Mouse (Mus musculus) myocyte (in vitro differentiated cells): Measurements from ENCODE around the gene Gm20521. TPM values are rescaled to one million over a fixed set of nuclear protein-coding genes. Genes with fewer than 3 reads are reported as not detected.

Experiments used
- H3K27me3 ChIP-seq: one replicate; pipeline ENCODE4 v1.6.1; 2011; ENCODE audit not compliant: control insufficient read depth, insufficient read depth, insufficient read length
- H3K36me3 ChIP-seq: one replicate; pipeline ENCODE4 v1.6.1; 2011; ENCODE audit not compliant: control insufficient read depth, insufficient read depth
- H3K4me2 ChIP-seq: one replicate; pipeline ENCODE4 v1.6.1; 2011; ENCODE audit warnings: low read depth, control low read depth
- H3K4me3 ChIP-seq: one replicate; pipeline ENCODE4 v1.5.1; 2011; ENCODE audit warnings: mild to moderate bottlenecking, control low read depth, moderate library complexity
- H3K79me2 ChIP-seq: one replicate; pipeline ENCODE4 v1.6.1; 2011; ENCODE audit not compliant: control insufficient read depth, insufficient read depth
- H3ac ChIP-seq: one replicate; pipeline ENCODE4 v1.6.1; 2011; ENCODE audit not compliant: control insufficient read depth, insufficient read length
- CEBPB ChIP-seq: IDR thresholded peaks from 2 replicates; pipeline ENCODE4 v1.6.1; 2011; ENCODE audit warnings: mild to moderate bottlenecking, moderate library complexity; ENCODE audit not compliant: poor library complexity, insufficient read depth, severe bottlenecking
- E2F4 ChIP-seq: IDR thresholded peaks from one replicate; pipeline ENCODE4 v1.6.1; 2011; ENCODE audit warnings: mild to moderate bottlenecking, control low read depth, moderate library complexity; ENCODE audit not compliant: insufficient read depth
- MAX ChIP-seq: IDR thresholded peaks from one replicate; pipeline ENCODE4 v1.6.1; 2011; ENCODE audit warnings: low read depth, mild to moderate bottlenecking, control low read depth
- MYOD1 ChIP-seq, 3 experiments: IDR thresholded peaks; one replicate each; pipeline ENCODE4 v1.6.1; 2011; ENCODE audit warnings: control low read depth in 2 of 3, low read depth in 2 of 3, mild to moderate bottlenecking in 2 of 3, moderate library complexity in 1 of 3; ENCODE audit not compliant: insufficient read length in 2 of 3, control insufficient read depth in 1 of 3
- MYOG ChIP-seq, 3 experiments: IDR thresholded peaks; one replicate each; pipeline ENCODE4 v1.6.1; 2011; ENCODE audit warnings: control low read depth in 2 of 3, low read depth in 2 of 3, mild to moderate bottlenecking in 2 of 3; ENCODE audit not compliant: insufficient read length in 2 of 3, control insufficient read depth in 1 of 3, insufficient read depth in 1 of 3
- POLR2A ChIP-seq: IDR thresholded peaks from one replicate; pipeline ENCODE4 v1.6.1; 2011; ENCODE audit warnings: low read depth, mild to moderate bottlenecking, control low read depth, moderate library complexity; ENCODE audit not compliant: insufficient read length
- POLR2AphosphoS2 ChIP-seq: IDR thresholded peaks from one replicate; pipeline ENCODE4 v1.6.1; 2011; ENCODE audit warnings: low read depth, control low read depth; ENCODE audit not compliant: insufficient read length
- REST ChIP-seq: IDR thresholded peaks from one replicate; pipeline ENCODE4 v1.6.1; 2011; ENCODE audit warnings: mild to moderate bottlenecking, control low read depth, moderate library complexity; ENCODE audit not compliant: insufficient read depth, insufficient read length
- SRF ChIP-seq: IDR thresholded peaks from one replicate; pipeline ENCODE4 v1.6.1; 2011; ENCODE audit warnings: low read depth; ENCODE audit not compliant: control insufficient read depth, insufficient read length
- TCF12 ChIP-seq: IDR thresholded peaks from one replicate; pipeline ENCODE4 v1.6.1; 2011; ENCODE audit warnings: mild to moderate bottlenecking, control low read depth; ENCODE audit not compliant: poor library complexity, insufficient read depth, severe bottlenecking
- TCF3 ChIP-seq: IDR thresholded peaks from one replicate; pipeline ENCODE4 v1.6.1; 2011; ENCODE audit warnings: low read depth, control low read depth; ENCODE audit not compliant: insufficient read length
- USF1 ChIP-seq: IDR thresholded peaks from one replicate; pipeline ENCODE4 v1.6.1; 2011; ENCODE audit warnings: low read depth, mild to moderate bottlenecking, control low read depth, moderate library complexity
- polyA plus RNA-seq: library from polyadenylated mRNA; unstranded; fragments of >200 nt; fragmentation: generic; extraction: Trizol; gene quantifications from one replicate; pipeline ENCODE4 v1.2.1, GENCODE M21; 2012; ENCODE audit warnings: missing spikeins

Gene Gm20521
- polyA plus RNA-seq, 1 experiment: 0.47 TPM

DNA sequence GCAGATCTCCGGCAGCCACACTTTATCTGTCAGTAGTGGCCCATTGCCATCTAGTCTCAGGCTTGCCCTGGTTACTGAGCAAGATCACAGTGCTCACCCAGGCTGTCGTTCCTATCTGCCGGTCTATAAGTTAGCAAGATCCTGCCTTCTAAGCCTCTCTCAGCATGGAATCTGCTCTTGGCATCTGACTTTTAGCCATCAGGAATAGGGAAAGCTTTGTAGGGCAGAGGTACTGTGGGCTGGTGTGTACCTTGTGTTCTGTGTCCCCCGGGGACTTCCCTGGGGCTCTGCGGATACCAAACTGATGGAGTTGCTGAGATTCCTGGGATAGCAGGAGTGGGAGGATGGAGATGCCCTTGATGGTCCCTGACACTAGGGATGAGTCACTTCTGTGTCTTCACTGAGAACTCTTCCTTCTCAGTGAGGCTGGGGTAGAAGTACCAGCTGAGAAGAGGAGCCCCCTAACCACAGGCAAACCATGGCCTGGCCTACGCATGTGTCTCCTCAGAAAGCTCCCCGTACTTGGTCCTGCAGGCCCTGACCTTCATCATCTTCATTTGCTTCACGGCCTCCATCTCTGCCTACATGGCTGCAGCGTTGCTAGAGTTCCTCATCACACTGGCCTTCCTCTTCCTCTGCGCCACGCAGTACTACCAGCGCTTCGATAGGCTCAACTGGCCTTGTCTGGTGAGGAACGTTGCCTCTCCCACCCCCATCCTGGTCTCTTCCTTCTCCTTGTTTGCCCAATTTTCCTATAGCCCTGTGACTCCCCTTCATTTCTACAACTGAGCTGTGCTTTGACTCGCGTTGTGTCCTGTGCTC is 54.3 kb downstream of the Gm20521 start:
- no peaks in the 10 kb centered on the region for H3K36me3 ChIP-seq
- H3K4me2 ChIP-seq: no peak overlapping the region
- H3ac ChIP-seq: no peak overlapping the region
- TF ChIP-seq E2F4 (no peak), SRF (no peak), MYOG (IDR thresholded peaks at IDR 0.05; ENCODE audit: control insufficient read depth in 1 of 3, insufficient read depth in 1 of 3, insufficient read length in 2 of 3, low read depth in 2 of 3) (no peak), USF1 (no peak), POLR2A (no peak), TCF12 (no peak), REST (no peak), CEBPB (no peak), TCF3 (no peak), MAX (no peak), POLR2AphosphoS2 (no peak), MYOD1 (IDR thresholded peaks at IDR 0.05; ENCODE audit: control insufficient read depth in 1 of 3, insufficient read length in 2 of 3, low read depth in 2 of 3) (no peak)
- H3K4me3 ChIP-seq: no peak overlapping the region
- H3K27me3 ChIP-seq: peaks cover 21% of the 10 kb centered on the region
- no peaks in the 10 kb centered on the region for H3K79me2 ChIP-seq

DNA sequence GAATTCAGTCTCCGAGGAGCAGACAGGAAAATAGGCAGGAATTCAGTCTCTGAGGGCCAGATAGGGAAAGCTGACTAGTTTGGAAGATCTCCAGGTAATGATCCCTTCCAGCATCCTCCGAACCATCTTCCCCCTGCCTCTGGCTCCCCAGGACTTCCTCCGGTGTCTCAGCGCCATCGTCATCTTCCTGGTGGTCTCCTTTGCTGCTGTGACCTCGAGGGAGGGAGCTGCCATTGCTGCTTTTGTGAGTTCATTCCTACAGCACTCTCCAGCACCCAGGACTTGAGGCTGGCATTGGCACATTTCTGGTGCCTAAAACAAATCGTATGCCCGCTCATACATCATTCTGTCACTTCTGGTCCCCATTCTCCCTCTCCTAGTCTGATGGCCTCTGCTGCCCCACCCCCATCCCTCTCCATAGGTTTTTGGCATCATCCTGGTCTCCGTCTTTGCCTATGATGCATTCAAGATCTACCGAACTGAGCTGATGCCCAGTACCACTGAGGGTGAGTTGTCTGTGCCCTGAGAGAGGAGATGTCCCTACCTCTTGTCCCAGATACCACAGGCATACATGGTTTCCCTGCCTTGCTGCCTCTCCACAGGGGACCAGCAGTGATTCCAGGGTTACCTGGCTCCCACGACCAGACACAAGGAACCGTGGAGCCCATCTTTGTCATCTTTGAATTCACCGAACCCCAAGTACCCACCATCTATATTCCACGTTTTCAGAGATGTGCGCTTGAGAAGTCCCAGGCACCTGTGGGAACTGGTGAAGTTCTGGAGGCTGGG is 55.4 kb downstream of the Gm20521 start:
- H3K79me2 ChIP-seq: no peaks in the 10 kb centered on the region
- TF ChIP-seq POLR2AphosphoS2: no peak
- TF ChIP-seq MYOG (IDR thresholded peaks at IDR 0.05; ENCODE audit: control insufficient read depth in 1 of 3, insufficient read depth in 1 of 3, insufficient read length in 2 of 3, low read depth in 2 of 3): no peak
- TF ChIP-seq TCF12: no peak
- no peak for TF ChIP-seq CEBPB
- TF ChIP-seq REST: no peak
- TF ChIP-seq TCF3: no peak
- TF ChIP-seq USF1: no peak
- TF ChIP-seq E2F4: no peak
- no peak for TF ChIP-seq MYOD1 (IDR thresholded peaks at IDR 0.05; ENCODE audit: control insufficient read depth in 1 of 3, insufficient read length in 2 of 3, low read depth in 2 of 3)
- TF ChIP-seq SRF: no peak
- TF ChIP-seq POLR2A: no peak
- TF ChIP-seq MAX: no peak
- H3K4me2 ChIP-seq: no peak overlapping the region
- H3K27me3 ChIP-seq: peaks cover 21% of the 10 kb centered on the region
- H3ac ChIP-seq: no peak overlapping the region
- H3K36me3 ChIP-seq: no peaks in the 10 kb centered on the region
- H3K4me3 ChIP-seq: no peak overlapping the region

- no peak overlapping the region for H3K4me2 ChIP-seq
- TF ChIP-seq CEBPB (no peak), REST (no peak), MAX (no peak), TCF12 (no peak), MYOD1 (IDR thresholded peaks at IDR 0.05; ENCODE audit: control insufficient read depth in 1 of 3, insufficient read length in 2 of 3, low read depth in 2 of 3) (no peak), POLR2AphosphoS2 (no peak), SRF (no peak)
- H3K27me3 ChIP-seq: peaks cover 22% of the 10 kb centered on the region
- H3ac ChIP-seq: no peak overlapping the region
- no peak overlapping the region for H3K4me3 ChIP-seq
- H3K36me3 ChIP-seq: no peaks in the 10 kb centered on the region
- no peaks in the 10 kb centered on the region for H3K79me2 ChIP-seq
These were observed 56.4 kb downstream of the Gm20521 start for GRCm38 (mm10) chr14:54939434-54940175.

GRCm38 (mm10) chr14:54940176-54940530 is 56.9 kb downstream of the Gm20521 start:
- Histone ChIP-seq H3K79me2 (no peaks in the 10 kb centered on the region), H3ac (no peak overlapping the region), H3K27me3 (peaks cover 17% of the 10 kb centered on the region), H3K4me3 (no peak overlapping the region), H3K4me2 (no peak overlapping the region), H3K36me3 (no peaks in the 10 kb centered on the region)
- no peak for TF ChIP-seq MYOG (IDR thresholded peaks at IDR 0.05; ENCODE audit: control insufficient read depth in 1 of 3, insufficient read depth in 1 of 3, insufficient read length in 2 of 3, low read depth in 2 of 3)
- no peak for TF ChIP-seq TCF12
- no peak for TF ChIP-seq E2F4
- TF ChIP-seq CEBPB: no peak
- TF ChIP-seq SRF: no peak
- TF ChIP-seq USF1: no peak
- TF ChIP-seq MYOD1 (IDR thresholded peaks at IDR 0.05; ENCODE audit: control insufficient read depth in 1 of 3, insufficient read length in 2 of 3, low read depth in 2 of 3): no peak
- TF ChIP-seq POLR2A: no peak
- no peak for TF ChIP-seq MAX
- no peak for TF ChIP-seq REST
- no peak for TF ChIP-seq POLR2AphosphoS2
- TF ChIP-seq TCF3: no peak
